ENCODE assay signal across 25 mouse cellular contexts in genomic region chr17:71695151-71695550, GRCm38 (mm10). TPM values are rescaled to one million over a fixed set of nuclear protein-coding genes. Genes with fewer than 3 reads are reported as not detected.
DNase-seq lines count a peak whose midpoint lies in the region; ATAC-seq and TF ChIP-seq lines count a peak whose summit lies in the region.
"Had no signal": no experiment of that assay in that cellular context is flagged by ENCODE, and none has a peak within 500 bp of the region (broad histone marks: within the 10 kb centered on the region; RNA-seq: fewer than 3 reads in every experiment).

No protein-coding gene starts in this region.

- ATAC-seq in hindbrain, postnatal 0 days, result no peak
- ATAC-seq: forebrain, embryonic 13.5 days; forebrain, embryonic 15.5 days had no signal

- no peaks in the 10 kb centered on the region for H3K36me3 ChIP-seq in heart, embryonic 10.5 days
- H3K36me3 ChIP-seq in hindbrain, postnatal 0 days (ENCODE audit: insufficient read depth, low read length), result no peaks in the 10 kb centered on the region
- H3K36me3 ChIP-seq: embryonic facial prominence, embryonic 10.5 days; embryonic facial prominence, embryonic 12.5 days; forebrain, embryonic 15.5 days had no signal

- intact Hi-C loops in gastrocnemius, adult 2 months (cut with DNase I), result no loop called here
- intact Hi-C loops in gastrocnemius, postnatal 14 days (cut with DNase I; ENCODE audit: low total_unique reads), result no loop called here

- DNase-seq in gastrocnemius, adult 2 months, result no peak
- DNase-seq in gastrocnemius, postnatal 14 days, result no peak
- no peak for DNase-seq in heart, embryonic 10.5 days (ENCODE audit: low spot score)
- no peak for DNase-seq in heart, adult 8-10 months (ENCODE audit: low spot score)
- peak; percentile 63 for DNase-seq in right cerebral cortex, adult 18-20 months
- DNase-seq in right cerebral cortex, postnatal 36 days (ENCODE audit: low spot score in 2 of 2), result no peak
- DNase-seq in brain, adult 2 months (ENCODE audit: low read depth, low spot score), result peak; percentile 53
- no peak for DNase-seq in hindbrain, postnatal 0 days (ENCODE audit: low spot score)
- DNase-seq: adrenal gland, adult 2 months; adrenal gland, postnatal 10 days; adrenal gland, postnatal 25 days; cerebellum, adult 11-12 months; cerebellum, adult 2 months; cerebellum, adult 9-10 months; cerebellum, postnatal 10 days; cerebellum, postnatal 25 days had no signal

- H3K27me3 ChIP-seq in heart, embryonic 10.5 days (ENCODE audit: insufficient read depth, poor library complexity, severe bottlenecking), result 0 out of 2 replicates have a peak, but pooled peaks cover 5% of the 10 kb centered on the region
- H3K27me3 ChIP-seq in hindbrain, postnatal 0 days (ENCODE audit: insufficient read depth, low read length), result no peaks in the 10 kb centered on the region
- H3K27me3 ChIP-seq: embryonic facial prominence, embryonic 12.5 days; forebrain, embryonic 13.5 days; forebrain, embryonic 15.5 days had no signal

- TF ChIP-seq CTCF in gastrocnemius, adult 2 months (IDR thresholded peaks at IDR 0.05), result no peak
- no peak for TF ChIP-seq CTCF in hindbrain, postnatal 0 days (IDR thresholded peaks at IDR 0.05; ENCODE audit: low read depth)

- no peak overlapping the region for H3K9ac ChIP-seq in hindbrain, postnatal 0 days (replicated peaks; ENCODE audit: low read length)
- H3K9ac ChIP-seq: embryonic facial prominence, embryonic 12.5 days; forebrain, embryonic 15.5 days had no signal

- H3K27ac ChIP-seq in gastrocnemius, adult 2 months, result peak overlapping the region; percentile 91
- H3K27ac ChIP-seq in heart, embryonic 10.5 days, result peak overlapping the region; percentile 79
- no peak overlapping the region for H3K27ac ChIP-seq in hindbrain, postnatal 0 days
- H3K27ac ChIP-seq: embryonic facial prominence, embryonic 12.5 days; forebrain, embryonic 13.5 days; forebrain, embryonic 15.5 days had no signal

- 86% methylated on average over 8 of the region's 8 CpGs for WGBS in heart, embryonic 10.5 days
- 90% methylated on average over 8 of the region's 8 CpGs for WGBS in hindbrain, postnatal 0 days

- H3K4me3 ChIP-seq in gastrocnemius, adult 2 months, result no peak overlapping the region
- no peak overlapping the region for H3K4me3 ChIP-seq in heart, embryonic 10.5 days
- H3K4me3 ChIP-seq in hindbrain, postnatal 0 days (ENCODE audit: low read length), result no peak overlapping the region
- H3K4me3 ChIP-seq: embryonic facial prominence, embryonic 10.5 days; embryonic facial prominence, embryonic 12.5 days; forebrain, embryonic 13.5 days; forebrain, embryonic 15.5 days had no signal

- no peaks in the 10 kb centered on the region for H3K9me3 ChIP-seq in heart, embryonic 10.5 days
- no peaks in the 10 kb centered on the region for H3K9me3 ChIP-seq in hindbrain, postnatal 0 days (ENCODE audit: low read length)
- H3K9me3 ChIP-seq: embryonic facial prominence, embryonic 10.5 days; embryonic facial prominence, embryonic 12.5 days; forebrain, embryonic 13.5 days; forebrain, embryonic 15.5 days had no signal

- peaks cover 58% of the 10 kb centered on the region for H3K4me1 ChIP-seq in heart, embryonic 10.5 days
- peaks cover 6% of the 10 kb centered on the region for H3K4me1 ChIP-seq in hindbrain, postnatal 0 days (ENCODE audit: insufficient read depth, low read length)

- H3K4me2 ChIP-seq in hindbrain, postnatal 0 days (ENCODE audit: low read depth, low read length), result no peak overlapping the region
- H3K4me2 ChIP-seq: embryonic facial prominence, embryonic 12.5 days; forebrain, embryonic 13.5 days; forebrain, embryonic 15.5 days had no signal

RNA-seq across cellular contexts. Expression of gene Togaram2, which starts 22.1 kb away (rescaled TPM):
- 1 to 10 TPM; 2.1 to 4.5 TPM for total RNA-seq in gastrocnemius, adult 2 months (2021)
- 1 to 10 TPM in 1 of 2 experiments, under 1 TPM in 1; 0.82 to 1.1 TPM for total RNA-seq in gastrocnemius, postnatal 14 days (2021)
- polyA plus RNA-seq in heart, embryonic 10.5 days (2016; fragmentation: Nextera tagmentation; extraction: Ambion mirVana), result 1.9 and 3.6 TPM in 2 replicates
- total RNA-seq in heart, adult 8-10 months (2022), result 1 to 10 TPM; 5.4 to 6.7 (median 5.6) TPM
- total RNA-seq in hindbrain, postnatal 0 days (2014; rRNA removed), result 1.0 and 6.3 TPM in 2 replicates
- polyA plus RNA-seq in hindbrain, postnatal 0 days (2015; fragmentation: Nextera tagmentation; extraction: Ambion mirVana), result 0.88 and 1.2 TPM in 2 replicates
- total RNA-seq: MEL had no signal
- polyA plus RNA-seq: adrenal gland, adult 2 months; C2C12; embryonic facial prominence, embryonic 12.5 days had no signal

RNA-seq across cellular contexts. Expression of gene Pcare, which starts 57.5 kb away (rescaled TPM):
- total RNA-seq in gastrocnemius, adult 2 months (2021), result not detected
- total RNA-seq in gastrocnemius, postnatal 14 days (2021), result not detected
- 0.03 TPM in 1 of 2 replicates, not detected in the other for polyA plus RNA-seq in heart, embryonic 10.5 days (2016; fragmentation: Nextera tagmentation; extraction: Ambion mirVana)
- total RNA-seq in heart, adult 8-10 months (2022), result 1 to 10 TPM in 1 of 4 experiments, under 1 TPM in 3; 0.34 to 1.2 (median 0.61) TPM
- not detected in 2 replicates for total RNA-seq in hindbrain, postnatal 0 days (2014; rRNA removed)
- not detected in 2 replicates for polyA plus RNA-seq in hindbrain, postnatal 0 days (2015; fragmentation: Nextera tagmentation; extraction: Ambion mirVana)
- total RNA-seq: adrenal gland, adult 2 months; adrenal gland, postnatal 10 days; adrenal gland, postnatal 25 days; adrenal gland, postnatal 4 days; MEL had no signal
- polyA plus RNA-seq: adrenal gland, adult 2 months; C2C12; cerebellum, adult 2 months; embryonic facial prominence, embryonic 10.5 days; embryonic facial prominence, embryonic 12.5 days; embryonic facial prominence, embryonic 14.5 days; forebrain, embryonic 11.5 days; forebrain, embryonic 13.5 days; forebrain, embryonic 15.5 days had no signal

Comparison
In these comparisons a context has a peak if more than half of its experiments do, and no peak if none do; other contexts are left out.
1. DNase-seq: peak in right cerebral cortex, adult 18-20 months (single experiment) and brain, adult 2 months (single experiment); none in gastrocnemius, adult 2 months (single experiment), gastrocnemius, postnatal 14 days (single experiment), heart, embryonic 10.5 days (single experiment), heart, adult 8-10 months (single experiment), right cerebral cortex, postnatal 36 days (0 of 2) and hindbrain, postnatal 0 days (single experiment).